Mouse (Mus musculus) spleen, embryonic (tissue): ENCODE results near the gene Rab23.

Source experiments
- CTCF ChIA-PET: fragments of 350-600 bp; sonication (Branson Sonifier 250); formaldehyde crosslinking; loops from one replicate; lab custom pipeline; 2022; lab: Charles Lee

Rab23 gene

DNA sequence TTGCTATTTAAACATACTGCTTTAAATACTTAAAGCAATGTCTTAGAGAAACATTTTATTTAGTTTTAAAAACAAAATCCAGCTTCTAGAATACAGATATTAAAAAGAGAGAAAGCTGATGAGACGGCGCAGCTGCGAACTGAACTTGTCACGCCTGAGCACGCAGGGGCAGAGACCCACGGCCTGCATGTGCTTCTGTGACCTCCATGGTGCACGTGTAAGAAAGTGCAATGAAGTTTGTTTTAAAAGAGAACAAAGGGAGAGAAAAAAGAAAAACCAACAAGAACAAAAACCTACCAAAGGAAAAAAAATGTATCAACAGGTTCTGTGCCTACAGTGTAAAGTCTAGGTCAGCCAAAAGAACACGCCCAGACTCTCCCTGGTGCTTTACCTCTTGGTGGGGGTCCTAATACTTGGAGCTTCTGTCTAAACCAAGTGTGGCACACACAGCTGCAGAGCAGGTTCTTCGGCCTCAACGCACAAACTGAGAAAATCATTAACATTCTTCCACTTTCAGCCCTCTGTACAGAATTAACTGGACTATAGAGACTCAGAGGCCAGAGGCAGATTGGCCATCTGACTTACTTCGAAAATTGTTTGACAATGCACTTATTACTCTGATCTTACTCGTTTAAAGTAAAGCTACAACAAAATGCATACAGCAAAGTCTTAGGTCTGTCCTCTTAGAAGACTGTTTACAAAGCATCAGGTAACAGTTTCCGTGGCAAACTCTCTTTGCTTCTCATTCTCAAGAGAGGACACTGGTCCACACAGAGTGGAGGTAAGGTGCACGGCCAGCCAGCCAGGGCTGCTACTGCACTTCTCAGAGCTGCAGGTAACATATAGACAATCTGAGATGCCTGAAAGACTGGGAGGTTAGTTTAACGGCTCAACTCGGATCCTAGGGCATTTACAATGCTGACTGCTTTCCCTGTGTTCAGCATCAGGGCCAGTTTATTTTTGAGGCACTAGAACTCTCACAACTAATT is 47.1 kb downstream of the Rab23 start:
- CTCF ChIA-PET: no interaction called here

DNA sequence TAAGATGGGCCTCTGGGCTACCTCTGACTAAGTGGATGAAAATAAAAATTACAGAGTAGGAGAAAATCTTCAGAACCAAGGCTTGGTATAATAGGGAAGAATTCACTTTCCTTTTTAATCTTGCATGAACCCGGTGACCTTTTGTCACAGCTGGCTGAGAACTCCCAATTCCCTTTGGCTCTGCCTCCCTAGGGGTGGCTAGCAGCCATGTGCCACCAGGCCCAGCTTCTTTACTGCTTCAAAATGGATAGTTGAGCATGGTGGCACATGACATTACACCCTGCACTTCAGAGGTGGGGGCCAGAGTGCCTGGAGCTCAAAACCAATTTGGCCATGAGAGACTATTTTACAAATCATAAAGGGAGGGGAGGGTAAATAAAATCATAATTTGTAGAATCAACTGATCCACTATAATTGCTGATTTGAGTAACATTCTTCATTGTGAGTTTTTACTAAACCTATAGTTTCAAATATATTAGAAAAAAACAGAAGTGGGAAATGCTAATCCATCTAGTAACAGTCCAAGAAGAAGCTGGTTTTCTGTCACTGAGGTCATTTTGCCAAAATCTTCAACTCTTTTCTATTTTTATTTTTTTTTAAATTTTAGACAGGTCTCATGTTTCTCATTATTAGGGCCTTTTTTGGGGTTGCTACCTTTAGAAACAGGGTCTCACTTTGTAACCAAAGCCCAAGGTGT is 48.6 kb downstream of the Rab23 start:
- CTCF ChIA-PET: interaction anchor here (0.6 kb wide), 1 partner anchor 368 kb away, joined by 9 read pairs; no protein-coding TSS in a partner anchor

DNA sequence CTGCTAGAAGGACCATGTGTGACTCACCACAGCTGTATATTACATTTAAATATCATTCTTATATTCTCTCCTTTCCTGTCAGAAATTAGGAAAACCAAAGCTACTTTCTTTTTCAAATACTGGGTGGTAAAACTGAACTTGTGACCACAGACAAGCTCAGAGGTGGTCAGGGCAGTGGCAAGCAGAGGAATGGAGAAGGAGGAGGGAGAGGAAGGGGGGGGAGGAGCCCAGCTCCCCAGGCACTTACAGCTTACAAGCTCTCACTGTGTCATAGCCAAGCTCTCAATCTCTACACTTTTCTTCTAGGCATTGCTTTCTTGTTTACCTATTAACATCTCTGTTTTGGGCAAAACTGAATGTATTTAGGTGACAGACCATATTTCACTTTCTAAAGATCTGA is 49.1 kb downstream of the Rab23 start:
- CTCF ChIA-PET: interaction anchor here (0.6 kb wide), 1 partner anchor 367 kb away, joined by 9 read pairs; no protein-coding TSS in a partner anchor

DNA sequence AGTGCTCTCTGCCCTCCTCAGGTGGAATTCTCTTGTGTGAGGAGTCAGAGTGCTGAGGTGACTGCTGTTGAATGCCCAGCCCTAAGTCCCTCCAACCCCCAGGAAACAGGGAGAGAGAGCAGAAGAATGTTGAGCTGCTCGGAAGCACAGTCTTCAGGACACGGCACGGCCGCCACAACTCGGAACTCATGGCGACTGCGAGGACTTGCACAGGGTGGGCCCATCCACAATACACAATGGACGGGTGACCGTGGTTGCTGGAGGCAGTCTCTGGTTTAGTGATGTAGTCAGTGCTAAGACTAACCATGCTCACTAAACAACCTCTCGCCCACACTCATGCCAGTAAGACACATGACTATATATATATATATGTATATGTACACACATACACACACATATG is 51.9 kb downstream of the Rab23 start:
- CTCF ChIA-PET: no interaction called here

DNA sequence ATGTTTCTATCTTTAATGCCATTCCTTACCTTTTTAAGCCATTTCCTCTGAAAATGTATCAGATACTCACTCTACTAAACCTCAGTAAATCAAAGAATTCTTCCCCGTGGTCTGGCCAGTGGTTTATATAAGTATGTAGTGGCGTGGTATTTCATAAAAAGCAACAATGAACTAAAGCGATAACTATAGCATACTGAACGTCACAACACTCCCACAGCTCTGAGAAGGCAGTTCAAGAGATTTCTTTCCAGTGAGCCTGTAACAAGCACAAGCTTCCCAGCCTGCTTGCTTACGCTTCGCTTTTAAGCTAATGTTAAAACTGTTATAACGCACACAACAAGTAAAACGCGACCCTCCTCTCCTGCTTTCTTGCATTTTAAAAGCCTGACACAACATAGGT is 52.4 kb downstream of the Rab23 start:
- CTCF ChIA-PET: no interaction called here

DNA sequence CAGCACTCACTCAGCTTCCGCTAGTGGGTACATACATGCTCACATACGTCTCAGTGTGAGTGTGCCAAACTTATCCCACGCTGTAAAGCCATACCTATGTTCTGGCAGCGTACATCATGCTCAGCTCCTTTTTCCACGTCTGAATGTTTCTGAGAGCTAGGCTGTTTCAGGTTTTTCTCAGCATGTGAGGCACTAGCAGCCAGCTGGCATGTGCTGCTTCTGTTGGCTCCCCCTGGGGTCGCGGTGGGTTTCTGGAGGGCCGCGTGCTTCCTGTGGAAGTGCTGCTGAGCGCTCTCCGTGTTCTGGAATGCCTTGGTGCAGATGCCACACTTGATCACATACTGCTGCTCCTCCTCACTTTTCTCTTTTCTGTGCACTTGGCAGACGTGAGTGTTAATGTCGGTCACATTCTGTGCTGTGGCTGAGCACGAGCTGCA is 56.5 kb downstream of the Rab23 start:
- CTCF ChIA-PET: interaction anchor here (0.7 kb wide), 1 partner anchor 444 kb away, joined by 3 read pairs; no protein-coding TSS in a partner anchor

DNA sequence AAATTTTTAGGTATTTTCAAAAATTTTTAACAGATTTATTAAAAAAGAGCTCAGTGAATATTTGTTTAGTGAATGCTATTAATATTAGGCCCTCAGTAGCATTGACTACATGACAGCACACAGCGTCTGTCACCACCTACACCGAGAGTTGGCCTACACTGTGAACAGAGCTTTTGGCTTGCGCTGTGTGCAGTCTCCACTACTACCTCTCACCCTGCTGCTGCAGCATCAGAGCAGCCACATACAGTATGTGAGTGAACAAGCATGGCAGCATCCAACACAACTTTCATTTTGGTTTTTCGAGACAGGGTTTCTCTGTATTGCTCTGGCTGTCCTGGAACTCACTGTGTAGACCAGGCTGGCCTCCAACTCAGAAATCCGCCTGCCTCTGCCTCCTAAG is 64.9 kb downstream of the Rab23 start:
- CTCF ChIA-PET: no interaction called here

DNA sequence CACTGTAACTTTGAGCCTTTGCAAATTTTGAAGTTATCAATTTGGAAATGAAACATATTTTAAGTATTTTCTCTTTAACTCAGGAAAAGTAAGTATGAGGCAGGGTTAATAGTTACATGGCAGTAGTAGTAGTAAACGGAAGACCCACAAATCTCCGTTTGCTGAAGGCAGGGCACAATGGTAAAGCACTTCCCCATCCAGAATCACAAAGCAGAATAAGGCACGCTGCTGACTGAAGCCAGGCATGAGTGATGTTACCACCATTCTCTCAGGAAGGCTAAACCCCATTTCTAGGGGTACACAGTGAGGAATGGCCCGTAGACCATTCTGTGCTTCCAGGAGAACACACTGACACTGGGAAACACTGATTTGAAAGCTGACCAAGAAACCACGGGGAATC is 68.4 kb downstream of the Rab23 start:
- CTCF ChIA-PET: interaction anchor here (0.7 kb wide), 1 partner anchor 29 kb away, joined by 13 read pairs; no protein-coding TSS in a partner anchor

DNA sequence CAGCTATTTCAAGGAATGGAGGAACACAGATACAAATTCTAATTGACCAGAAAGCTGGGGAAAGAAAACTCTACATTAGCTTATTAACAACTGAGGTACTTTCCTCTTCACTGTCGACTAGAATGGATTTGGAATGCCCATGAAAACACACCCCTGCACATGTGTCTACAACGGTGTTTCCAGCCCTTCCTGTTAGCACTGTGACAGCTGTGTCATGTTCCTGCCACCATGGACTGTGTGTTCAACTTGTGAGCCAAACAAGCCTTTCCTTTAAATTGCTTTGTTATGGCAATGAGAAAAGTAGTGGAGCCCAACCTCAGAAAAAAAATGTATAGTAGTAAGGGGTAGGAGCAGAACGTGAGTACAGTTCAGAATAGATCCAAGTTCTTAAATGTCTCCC is 68.8 kb downstream of the Rab23 start:
- CTCF ChIA-PET: no interaction called here
